Mouse (Mus musculus): Measurements from ENCODE around the gene Rbbp7. TPM values are rescaled to one million over a fixed set of nuclear protein-coding genes. Genes with fewer than 3 reads are reported as not detected.
A peak's percentile ranks its signal among the peaks of the same experiment; 100 is the strongest.
"Not testable (repeated sequence)": the region's sequence is repeated elsewhere in the genome, so short reads cannot be mapped to it uniquely, and the experiment has no call there.

Rbbp7 gene
- polyA plus RNA-seq, 1 experiment from 2014 or later: 591 TPM

- Histone ChIP-seq H3K4me3 (replicated peaks; ENCODE audit: low read length) (no peak overlapping the region), H3K9me3 (replicated peaks; ENCODE audit: control insufficient read depth, low read length) (no peaks in the 10 kb centered on the region), H3K27me3 (ENCODE audit: control insufficient read depth, insufficient read depth, low read length) (no peaks in the 10 kb centered on the region; the same call in 1 of the 2 replicates), H3K9ac (ENCODE audit: low read length) (no peak overlapping the region), H3K4me1 (ENCODE audit: control insufficient read depth, insufficient read depth, low read length) (no peaks in the 10 kb centered on the region), H3K27ac (ENCODE audit: low read length) (no peak overlapping the region), H3K4me2 (ENCODE audit: low read depth, low read length) (no peak overlapping the region), H3K36me3 (ENCODE audit: control insufficient read depth, insufficient read depth, low read length) (no peaks in the 10 kb centered on the region)
- WGBS: 67% methylated on average over 1 of the region's 1 CpGs
- no peak for ATAC-seq (ENCODE audit: insufficient read depth, low FRiP score)
Observed at GRCm38 (mm10) chrX:162770726-162771125, 10.5 kb downstream of the Rbbp7 start.

GRCm38 (mm10) chrX:162788372-162788771 is 28.2 kb downstream of the Rbbp7 start:
- no peaks in the 10 kb centered on the region for H3K4me1 ChIP-seq (ENCODE audit: control insufficient read depth, insufficient read depth, low read length)
- H3K9ac ChIP-seq (ENCODE audit: low read length): no peak overlapping the region
- no peaks in the 10 kb centered on the region for H3K9me3 ChIP-seq (replicated peaks; ENCODE audit: control insufficient read depth, low read length)
- H3K27me3 ChIP-seq (ENCODE audit: control insufficient read depth, insufficient read depth, low read length): peaks cover 4% of the 10 kb centered on the region; the same call in 1 of the 2 replicates
- WGBS: 78% methylated on average over 1 of the region's 1 CpGs
- ATAC-seq (ENCODE audit: insufficient read depth, low FRiP score): no peak
- H3K4me2 ChIP-seq (ENCODE audit: low read depth, low read length): no peak overlapping the region
- H3K27ac ChIP-seq (ENCODE audit: low read length): no peak overlapping the region
- no peak overlapping the region for H3K4me3 ChIP-seq (replicated peaks; ENCODE audit: low read length)
- 0 out of 2 replicates have a peak, but pooled peaks cover 5% of the 10 kb centered on the region for H3K36me3 ChIP-seq (ENCODE audit: control insufficient read depth, insufficient read depth, low read length)

- not testable (repeated sequence) for H3K27ac ChIP-seq (ENCODE audit: low read length); H3K4me2 ChIP-seq (ENCODE audit: low read depth, low read length); H3K27me3 ChIP-seq (ENCODE audit: control insufficient read depth, insufficient read depth, low read length); H3K9ac ChIP-seq (ENCODE audit: low read length); H3K9me3 ChIP-seq (replicated peaks; ENCODE audit: control insufficient read depth, low read length); H3K4me1 ChIP-seq (ENCODE audit: control insufficient read depth, insufficient read depth, low read length); H3K4me3 ChIP-seq (replicated peaks; ENCODE audit: low read length); ATAC-seq (ENCODE audit: insufficient read depth, low FRiP score); H3K36me3 ChIP-seq (ENCODE audit: control insufficient read depth, insufficient read depth, low read length)
- WGBS: 84% methylated on average over 5 of the region's 5 CpGs
Observed at GRCm38 (mm10) chrX:162791392-162791791, 31.2 kb downstream of the Rbbp7 start.

- Histone ChIP-seq H3K27ac (ENCODE audit: low read length) (no peak overlapping the region), H3K4me3 (replicated peaks; ENCODE audit: low read length) (no peak overlapping the region), H3K4me1 (ENCODE audit: control insufficient read depth, insufficient read depth, low read length) (no peaks in the 10 kb centered on the region), H3K9me3 (replicated peaks; ENCODE audit: control insufficient read depth, low read length) (no peaks in the 10 kb centered on the region), H3K9ac (ENCODE audit: low read length) (no peak overlapping the region), H3K4me2 (ENCODE audit: low read depth, low read length) (no peak overlapping the region), H3K36me3 (ENCODE audit: control insufficient read depth, insufficient read depth, low read length) (no peaks in the 10 kb centered on the region), H3K27me3 (ENCODE audit: control insufficient read depth, insufficient read depth, low read length) (no peaks in the 10 kb centered on the region)
- ATAC-seq (ENCODE audit: insufficient read depth, low FRiP score): no peak
Observed at GRCm38 (mm10) chrX:162800371-162800770, 40.2 kb downstream of the Rbbp7 start.

GRCm38 (mm10) chrX:162828016-162828415 is 67.8 kb downstream of the Rbbp7 start:
- Histone ChIP-seq H3K4me2 (ENCODE audit: low read depth, low read length) (peak overlapping the region; percentile 71), H3K27ac (ENCODE audit: low read length) (no peak overlapping the region)
- 43% methylated on average over 6 of the region's 6 CpGs for WGBS

More at GRCm38 (mm10) chrX:162828016-162828415, 67.8 kb downstream of the Rbbp7 start:
- Histone ChIP-seq H3K9ac (ENCODE audit: low read length) (peak overlapping the region; percentile 72; the same call in 1 of the 2 replicates), H3K4me3 (replicated peaks; ENCODE audit: low read length) (peak overlapping the region; percentile 60), H3K36me3 (ENCODE audit: control insufficient read depth, insufficient read depth, low read length) (no peaks in the 10 kb centered on the region), H3K9me3 (replicated peaks; ENCODE audit: control insufficient read depth, low read length) (no peaks in the 10 kb centered on the region), H3K27me3 (ENCODE audit: control insufficient read depth, insufficient read depth, low read length) (no peaks in the 10 kb centered on the region), H3K4me1 (ENCODE audit: control insufficient read depth, insufficient read depth, low read length) (no peaks in the 10 kb centered on the region)
- ATAC-seq (ENCODE audit: insufficient read depth, low FRiP score): no peak

Other genes with a start within 250 kb of the Rbbp7 start
- 1.2 and 1.5 TPM in 2 replicates for gene Reps2, start 116.8 kb upstream of the Rbbp7 start, polyA plus RNA-seq (2015; fragmentation: Nextera tagmentation; extraction: Ambion mirVana)
- 13.0 and 13.5 TPM in 2 replicates for gene Txlng, start 69.1 kb downstream of the Rbbp7 start, polyA plus RNA-seq (2015; fragmentation: Nextera tagmentation; extraction: Ambion mirVana)
- gene Syap1, start 128.0 kb downstream of the Rbbp7 start, polyA plus RNA-seq (2015; fragmentation: Nextera tagmentation; extraction: Ambion mirVana): 33.4 and 39.4 TPM in 2 replicates
- gene Ctps2, start 140.8 kb downstream of the Rbbp7 start, polyA plus RNA-seq (2015; fragmentation: Nextera tagmentation; extraction: Ambion mirVana): 70.0 and 84.5 TPM in 2 replicates
- gene S100g, start 204.2 kb downstream of the Rbbp7 start, polyA plus RNA-seq (2015; fragmentation: Nextera tagmentation; extraction: Ambion mirVana): 37.2 and 53.3 TPM in 2 replicates

All from stomach, embryonic 16.5 days (tissue).